Mouse (Mus musculus) forebrain, embryonic 12.5 days (tissue): ENCODE results near the gene Shc1. TPM values are rescaled to one million over a fixed set of nuclear protein-coding genes. Genes with fewer than 3 reads are reported as not detected.
A peak's percentile ranks its signal among the peaks of the same experiment; 100 is the strongest.

Experiments used
- ATAC-seq: fragments of 200-750 bp; cut with Nextera tagmentation; 2 replicates; pipeline ENCODE4 v1.8.0; 2017; ENCODE audit warnings: moderate TSS enrichment; ENCODE audit not compliant: low FRiP score
- H3K27ac ChIP-seq: fragments of 300-500 bp; sonication (generic); 2 replicates; pipeline ENCODE4 v1.5.1; 2016; ENCODE audit warnings: mild to moderate bottlenecking
- H3K27me3 ChIP-seq: fragments of 300-500 bp; sonication (generic); 2 replicates; pipeline ENCODE4 v1.6.1; 2016; ENCODE audit warnings: mild to moderate bottlenecking
- H3K36me3 ChIP-seq: fragments of 300-500 bp; sonication (generic); replicated peaks from 2 replicates; pipeline ENCODE4 v1.6.1; 2016; ENCODE audit warnings: mild to moderate bottlenecking
- H3K4me1 ChIP-seq: fragments of 300-500 bp; sonication (generic); 2 replicates; pipeline ENCODE4 v1.6.1; 2016
- H3K4me2 ChIP-seq: fragments of 300-500 bp; sonication (generic); 2 replicates; pipeline ENCODE4 v1.6.1; 2016; ENCODE audit warnings: mild to moderate bottlenecking, moderate library complexity
- H3K4me3 ChIP-seq: fragments of 300-500 bp; sonication (generic); replicated peaks from 2 replicates; pipeline ENCODE4 v1.5.1; 2016; ENCODE audit warnings: mild to moderate bottlenecking
- H3K9ac ChIP-seq: fragments of 300-500 bp; sonication (generic); 2 replicates; pipeline ENCODE4 v1.6.1; 2016; ENCODE audit warnings: mild to moderate bottlenecking
- H3K9me3 ChIP-seq: fragments of 300-500 bp; sonication (generic); 2 replicates; pipeline ENCODE4 v1.6.1; 2016
- WGBS: fragments of 180-500 bp; shearing (Covaris S2); methylation state at CpG from one replicate; pipeline ENCODE4 v1.1.7; 2016; 5-methylcytosine and 5-hydroxymethylcytosine counted together
- polyA plus RNA-seq: library from polyadenylated mRNA; unstranded; fragments of >200 nt; fragmentation: Nextera tagmentation; extraction: Ambion mirVana; gene quantifications from 2 replicates; pipeline ENCODE4 v1.2.1, GENCODE M21; 2016

Shc1 gene
- polyA plus RNA-seq, 1 experiment from 2014 or later = 30.9 TPM

DNA sequence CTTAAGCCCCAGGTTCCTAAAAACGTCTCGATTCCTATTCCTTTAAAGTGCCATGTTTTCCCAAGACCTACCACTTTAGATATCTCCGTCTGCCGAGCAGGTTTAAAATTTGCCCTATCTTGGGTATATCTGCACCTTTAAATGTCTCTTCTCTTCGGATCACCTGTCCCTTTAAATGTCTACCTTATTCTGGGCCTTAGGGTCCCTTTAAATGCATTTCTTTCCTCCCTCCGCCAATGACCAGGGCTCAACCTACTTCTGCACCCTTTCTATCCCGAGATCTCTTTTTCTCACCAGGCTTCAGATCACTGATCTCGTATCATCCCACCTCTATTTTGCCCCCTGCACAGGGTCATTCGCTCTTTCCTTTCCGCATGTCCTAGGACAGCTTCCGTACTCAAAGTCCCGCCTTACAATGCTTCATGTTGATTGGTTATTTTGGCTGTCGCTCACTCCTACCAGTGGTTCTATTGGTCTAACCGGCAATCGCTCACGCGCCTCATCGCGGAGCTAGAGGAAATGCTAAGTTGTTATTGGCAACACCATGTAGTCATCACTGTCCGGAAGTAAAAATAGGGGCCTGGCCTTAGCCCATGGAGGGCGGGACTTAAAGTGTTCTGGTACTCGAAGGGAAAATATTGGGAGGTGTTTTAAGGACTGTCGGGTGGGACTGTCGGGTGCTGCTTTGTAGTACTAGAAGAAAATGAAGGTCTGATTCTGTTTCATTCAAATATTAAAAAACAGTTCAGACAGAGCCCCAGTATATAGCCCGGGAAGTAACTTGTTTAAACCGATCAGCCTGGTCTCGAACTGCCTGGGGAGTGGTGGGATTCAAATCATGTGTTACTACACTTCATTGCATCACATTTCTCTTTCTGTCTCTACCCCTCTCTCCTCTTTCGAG is 6.5 kb upstream of the Shc1 start, which contains the start of gene Flad1:
Gene Flad1, minus strand, starts transcription at position 381 of the 904 bp plus-strand sequence.
- 5% methylated on average over 28 of the region's 28 CpGs for WGBS
- H3K27ac ChIP-seq = 0 out of 2 replicates have a peak within 1 kb of the TSS, but pooled peaks have one; percentile 32
- H3K9ac ChIP-seq = peak within 1 kb of the TSS; percentile 64
- H3K36me3 ChIP-seq = peaks cover 43% of the 10 kb centered on the region
- peak within 1 kb of the TSS; percentile 54 for H3K4me3 ChIP-seq
- H3K4me1 ChIP-seq = peaks cover 17% of the 10 kb centered on the region
- peak within 1 kb of the TSS; percentile 69 for H3K4me2 ChIP-seq
- ATAC-seq = peak; percentile 100
- no peaks in the 10 kb centered on the region for H3K9me3 ChIP-seq
- H3K27me3 ChIP-seq = no peaks in the 10 kb centered on the region

DNA sequence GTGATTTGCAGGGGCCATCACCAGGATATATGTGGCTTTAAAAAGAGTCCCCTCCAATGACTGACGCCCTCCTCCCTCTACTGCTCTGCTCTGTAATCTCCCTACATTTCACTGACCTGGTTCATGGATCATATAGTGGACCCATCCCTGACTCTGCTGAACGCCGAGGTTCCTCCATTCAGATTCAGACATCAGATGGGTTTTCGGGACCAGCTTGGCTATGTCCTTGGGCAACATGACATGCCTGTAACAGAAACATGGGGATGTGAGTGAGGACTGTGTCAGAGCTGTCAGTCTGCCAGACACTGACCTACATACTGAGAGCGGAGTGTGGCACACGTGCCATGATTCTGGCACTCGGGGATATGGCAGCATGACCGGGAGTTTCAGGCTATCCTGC is 2.1 kb upstream of the Shc1 start:
- H3K27ac ChIP-seq = no peak overlapping the region
- 0 out of 2 replicates have a peak overlapping the region, but pooled peaks have one; percentile 93 for H3K4me2 ChIP-seq
- H3K9ac ChIP-seq = no peak overlapping the region
- 97% methylated on average over 8 of the region's 8 CpGs for WGBS
- no peak for ATAC-seq
- no peaks in the 10 kb centered on the region for H3K27me3 ChIP-seq
- H3K9me3 ChIP-seq = no peaks in the 10 kb centered on the region
- peaks cover 29% of the 10 kb centered on the region for H3K36me3 ChIP-seq
- H3K4me1 ChIP-seq = peaks cover 34% of the 10 kb centered on the region
- no peak overlapping the region for H3K4me3 ChIP-seq

GRCm38 (mm10) chr3:89417131-89417530 is 1.1 kb upstream of the Shc1 start:
- H3K9me3 ChIP-seq = no peaks in the 10 kb centered on the region
- H3K27ac ChIP-seq = peak overlapping the region; percentile 93
- WGBS = 27% methylated on average over 2 of the region's 2 CpGs
- no peak for ATAC-seq
- peak overlapping the region; percentile 93 for H3K4me2 ChIP-seq
- H3K36me3 ChIP-seq = peaks cover 29% of the 10 kb centered on the region
- no peaks in the 10 kb centered on the region for H3K27me3 ChIP-seq
- H3K4me3 ChIP-seq = peak overlapping the region; percentile 59
- peak overlapping the region; percentile 70 for H3K9ac ChIP-seq
- H3K4me1 ChIP-seq = peaks cover 41% of the 10 kb centered on the region

DNA sequence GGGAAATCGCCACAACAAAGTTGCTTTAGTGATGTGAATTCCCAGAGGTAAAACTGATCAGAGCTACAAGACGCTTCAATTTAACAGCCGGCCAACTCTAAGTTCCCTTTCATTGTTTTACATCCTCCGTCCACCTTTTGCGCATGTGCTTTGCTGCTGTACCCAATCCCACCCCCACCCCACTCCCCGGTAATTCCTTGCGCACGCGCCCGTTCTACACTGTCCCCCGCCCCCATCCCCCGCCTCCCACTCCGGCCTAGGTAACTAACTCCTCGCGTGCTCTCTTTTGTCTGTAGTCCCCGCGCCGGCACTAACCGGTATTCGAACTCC is 438 bp upstream of the Shc1 start:
- Histone ChIP-seq H3K9ac (peak overlapping the region; percentile 70), H3K36me3 (peaks cover 29% of the 10 kb centered on the region), H3K4me1 (peaks cover 47% of the 10 kb centered on the region), H3K4me2 (peak overlapping the region; percentile 93), H3K27ac (peak overlapping the region; percentile 93), H3K4me3 (peak overlapping the region; percentile 59), H3K27me3 (no peaks in the 10 kb centered on the region), H3K9me3 (no peaks in the 10 kb centered on the region)
- ATAC-seq = peak; percentile 47
- WGBS = under 1% methylated on average over 20 of the region's 20 CpGs

- peak overlapping the region; percentile 93 for H3K27ac ChIP-seq
- no peaks in the 10 kb centered on the region for H3K27me3 ChIP-seq
- peak overlapping the region; percentile 93 for H3K4me2 ChIP-seq
- H3K9me3 ChIP-seq = no peaks in the 10 kb centered on the region
- peak overlapping the region; percentile 59 for H3K4me3 ChIP-seq
- H3K9ac ChIP-seq = peak overlapping the region; percentile 71
- peaks cover 28% of the 10 kb centered on the region for H3K36me3 ChIP-seq
- WGBS = under 1% methylated on average over 16 of the region's 16 CpGs
- peaks cover 53% of the 10 kb centered on the region for H3K4me1 ChIP-seq
- ATAC-seq = peak; percentile 24
Measured at GRCm38 (mm10) chr3:89418861-89419250, 613 bp downstream of the Shc1 start.

- WGBS = 7% methylated on average over 9 of the region's 9 CpGs
- Histone ChIP-seq H3K27ac (peak overlapping the region; percentile 93), H3K9ac (peak overlapping the region; percentile 71), H3K27me3 (no peaks in the 10 kb centered on the region), H3K4me3 (peak overlapping the region; percentile 59), H3K36me3 (peaks cover 26% of the 10 kb centered on the region), H3K4me2 (peak overlapping the region; percentile 93), H3K4me1 (peaks cover 53% of the 10 kb centered on the region), H3K9me3 (no peaks in the 10 kb centered on the region)
- no peak for ATAC-seq
Measured at GRCm38 (mm10) chr3:89419571-89419970, 1.3 kb downstream of the Shc1 start.

DNA sequence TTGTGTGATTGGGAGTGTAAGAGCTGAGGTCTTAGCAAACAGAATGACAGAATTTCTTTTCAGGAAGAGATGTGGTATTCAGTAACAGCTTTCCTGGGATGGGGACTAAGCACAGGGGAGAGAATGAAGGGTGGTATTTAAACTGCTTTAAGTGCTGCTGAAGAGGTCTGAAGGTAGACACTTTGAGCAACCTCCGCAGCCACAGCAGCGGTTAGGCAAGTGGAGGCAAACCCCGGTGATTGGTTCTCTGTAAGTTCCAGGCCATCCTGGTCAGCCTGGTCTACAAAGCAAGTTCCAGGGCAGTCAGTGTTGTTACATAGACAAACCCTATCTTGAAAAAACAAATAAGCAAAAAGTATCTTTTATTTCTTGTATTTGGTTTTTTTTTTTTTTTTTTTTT is 1.7 kb downstream of the Shc1 start:
- no peak for ATAC-seq
- WGBS = 32% methylated on average over 3 of the region's 3 CpGs

GRCm38 (mm10) chr3:89420421-89420820 is 2.2 kb downstream of the Shc1 start:
- Histone ChIP-seq H3K4me1 (peaks cover 53% of the 10 kb centered on the region), H3K4me3 (no peak overlapping the region), H3K27me3 (no peaks in the 10 kb centered on the region), H3K36me3 (peaks cover 24% of the 10 kb centered on the region), H3K27ac (peak overlapping the region; percentile 65; the same call in 1 of the 2 replicates), H3K9me3 (no peaks in the 10 kb centered on the region), H3K9ac (no peak overlapping the region), H3K4me2 (peak overlapping the region; percentile 60; the same call in 1 of the 2 replicates)
- no peak for ATAC-seq
- 73% methylated on average over 2 of the region's 2 CpGs for whole genome bisulfite sequencing

More for the DNA sequence above, 1.7 kb downstream of the Shc1 start:
- Histone ChIP-seq H3K4me1 (peaks cover 53% of the 10 kb centered on the region), H3K27me3 (no peaks in the 10 kb centered on the region), H3K9ac (peak overlapping the region; percentile 71; the same call in 1 of the 2 replicates), H3K36me3 (peaks cover 26% of the 10 kb centered on the region), H3K4me2 (peak overlapping the region; percentile 93), H3K4me3 (peak overlapping the region; percentile 59), H3K9me3 (no peaks in the 10 kb centered on the region), H3K27ac (peak overlapping the region; percentile 93; the same call in 1 of the 2 replicates)

- Histone ChIP-seq H3K4me1 (peaks cover 52% of the 10 kb centered on the region), H3K9me3 (no peaks in the 10 kb centered on the region), H3K4me3 (peak overlapping the region; percentile 37), H3K27me3 (no peaks in the 10 kb centered on the region), H3K9ac (peak overlapping the region; percentile 65), H3K4me2 (peak overlapping the region; percentile 60), H3K27ac (peak overlapping the region; percentile 65), H3K36me3 (peaks cover 16% of the 10 kb centered on the region)
- 4% methylated on average over 11 of the region's 11 CpGs for WGBS
- ATAC-seq = peak; percentile 22; the same call in 1 of the 2 replicates
Measured at GRCm38 (mm10) chr3:89421002-89421774, 2.9 kb downstream of the Shc1 start.

- Histone ChIP-seq H3K27ac (peak overlapping the region; percentile 65), H3K4me2 (peak overlapping the region; percentile 60), H3K9me3 (no peaks in the 10 kb centered on the region), H3K9ac (peak overlapping the region; percentile 65), H3K27me3 (no peaks in the 10 kb centered on the region), H3K4me3 (peak overlapping the region; percentile 37), H3K36me3 (peaks cover 17% of the 10 kb centered on the region), H3K4me1 (peaks cover 44% of the 10 kb centered on the region)
- WGBS = 6% methylated on average over 22 of the region's 22 CpGs
- no peak for ATAC-seq
Measured at GRCm38 (mm10) chr3:89421810-89422473, 3.7 kb downstream of the Shc1 start.

GRCm38 (mm10) chr3:89422556-89423205 is 4.4 kb downstream of the Shc1 start:
- no peaks in the 10 kb centered on the region for H3K27me3 ChIP-seq
- H3K4me1 ChIP-seq = peaks cover 40% of the 10 kb centered on the region
- peaks cover 24% of the 10 kb centered on the region for H3K36me3 ChIP-seq
- no peak for ATAC-seq
- peak overlapping the region; percentile 65; the same call in 1 of the 2 replicates for H3K9ac ChIP-seq
- H3K4me2 ChIP-seq = peak overlapping the region; percentile 60; the same call in 1 of the 2 replicates
- peak overlapping the region; percentile 37; the same call in 1 of the 2 replicates for H3K4me3 ChIP-seq
- H3K27ac ChIP-seq = no peak overlapping the region
- H3K9me3 ChIP-seq = no peaks in the 10 kb centered on the region
- whole genome bisulfite sequencing = 76% methylated on average over 6 of the region's 6 CpGs
